Mouse (Mus musculus) intestine, embryonic 14.5 days (tissue): Measurements from ENCODE around the gene Jtb. TPM values are rescaled to one million over a fixed set of nuclear protein-coding genes. Genes with fewer than 3 reads are reported as not detected.
"Not testable (repeated sequence)": the region's sequence is repeated elsewhere in the genome, so short reads cannot be mapped to it uniquely, and the experiment has no call there.

Source experiments
- ATAC-seq: fragments of 200-750 bp; cut with Nextera tagmentation; replicated peaks from 2 replicates; pipeline ENCODE4 v1.8.0; 2017; ENCODE audit warnings: low read depth, moderate number of reproducible peaks, moderate TSS enrichment, moderate library complexity; ENCODE audit not compliant: low FRiP score, low TSS enrichment
- DNase-seq: peaks from one replicate; pipeline ENCODE4 v3.0.0-alpha.2; 2018; ENCODE audit warnings: low spot score
- H3K27ac ChIP-seq: fragments of 300-500 bp; sonication (generic); 2 replicates; pipeline ENCODE4 v1.5.1; 2014; ENCODE audit warnings: low read depth, mild to moderate bottlenecking, control low read depth
- H3K27me3 ChIP-seq: fragments of 300-500 bp; sonication (generic); replicated peaks from 2 replicates; pipeline ENCODE4 v1.6.1; 2014; ENCODE audit warnings: low read length, control low read depth; ENCODE audit not compliant: control insufficient read depth, insufficient read depth
- H3K36me3 ChIP-seq: fragments of 300-500 bp; sonication (generic); 2 replicates; pipeline ENCODE4 v1.6.1; 2014; ENCODE audit warnings: low read length, control low read depth; ENCODE audit not compliant: control insufficient read depth, insufficient read depth
- H3K4me1 ChIP-seq: fragments of 300-500 bp; sonication (generic); replicated peaks from 2 replicates; pipeline ENCODE4 v1.6.1; 2014; ENCODE audit warnings: low read length, control low read depth, mixed read lengths; ENCODE audit not compliant: control insufficient read depth, insufficient read depth
- H3K4me2 ChIP-seq: fragments of 300-500 bp; sonication (generic); 2 replicates; pipeline ENCODE4 v1.6.1; 2014; ENCODE audit warnings: low read length
- H3K4me3 ChIP-seq: fragments of 300-500 bp; sonication (generic); 2 replicates; pipeline ENCODE4 v1.5.1; 2014; ENCODE audit warnings: low read depth, low read length, control low read depth, mixed read lengths
- H3K9ac ChIP-seq: fragments of 300-500 bp; sonication (generic); 2 replicates; pipeline ENCODE4 v1.6.1; 2014; ENCODE audit warnings: mild to moderate bottlenecking, low read length
- H3K9me3 ChIP-seq: fragments of 300-500 bp; sonication (generic); 2 replicates; pipeline ENCODE4 v1.6.1; 2016; ENCODE audit warnings: low read length, control low read depth; ENCODE audit not compliant: control insufficient read depth
- WGBS: fragments of 180-500 bp; shearing (Covaris S2); extraction: QIAGEN DNeasy Blood & Tissue Kit; methylation state at CpG from one replicate; pipeline ENCODE4 v1.1.7; 2014; 5-methylcytosine and 5-hydroxymethylcytosine counted together
- polyA plus RNA-seq: library from polyadenylated mRNA; unstranded; fragments of >200 nt; fragmentation: Nextera tagmentation; extraction: Ambion mirVana; gene quantifications from 2 replicates; pipeline ENCODE4 v1.2.1, GENCODE M21; 2014

The Jtb gene
- polyA plus RNA-seq, 1 experiment from 2014 or later = 112 TPM

GRCm38 (mm10) chr3:90253174-90253573 is 21.8 kb downstream of the Jtb start:
- Histone ChIP-seq H3K4me1 (peaks cover 12% of the 10 kb centered on the region), H3K4me2 (peak overlapping the region; percentile 91; the same call in 1 of the 2 replicates), H3K36me3 (peaks cover 31% of the 10 kb centered on the region)
- H3K4me3 ChIP-seq, H3K9ac ChIP-seq, H3K27me3 ChIP-seq, H3K27ac ChIP-seq, H3K9me3 ChIP-seq, DNase-seq, ATAC-seq: not testable (repeated sequence)
- WGBS = 91% methylated on average over 1 of the region's 1 CpGs

DNA sequence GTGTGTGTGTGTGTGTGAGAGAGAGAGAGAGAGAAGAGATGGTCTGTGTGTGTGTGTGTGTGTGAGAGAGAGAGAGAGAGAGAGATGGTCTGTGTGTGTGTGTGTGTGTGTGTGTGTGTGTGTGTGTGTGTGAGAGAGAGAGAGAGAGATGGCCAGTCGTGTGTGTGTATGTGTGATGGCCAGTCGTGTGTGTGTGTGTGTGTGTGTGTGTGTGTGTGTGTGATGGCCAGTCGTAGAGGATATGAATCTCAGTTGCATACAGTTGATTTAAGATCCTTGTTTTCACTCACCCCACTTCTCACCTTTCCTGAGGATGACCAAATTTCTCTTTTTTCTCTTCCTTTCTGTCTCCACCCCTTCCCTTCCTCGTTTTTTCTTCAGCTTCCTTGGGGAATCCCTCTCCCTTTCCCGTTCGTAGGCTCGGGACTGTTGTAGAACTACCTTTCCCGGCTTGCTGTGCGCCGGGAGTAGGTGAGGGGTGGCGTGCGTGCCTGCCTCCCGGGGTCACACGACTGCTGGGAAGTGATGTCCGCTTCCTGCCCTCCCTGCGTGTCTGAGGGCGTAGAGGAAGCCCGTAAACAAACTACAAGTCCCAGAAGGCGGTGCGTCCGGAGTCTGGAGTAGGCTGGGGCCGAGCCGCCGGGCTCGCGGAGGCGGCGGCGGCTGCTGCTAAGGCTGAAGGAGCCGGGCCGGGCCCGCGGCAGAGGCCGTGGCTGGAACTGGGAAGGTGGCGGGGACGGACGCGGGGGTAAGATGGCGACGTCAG is 22.4 kb downstream of the Jtb start, which contains the start of gene Crtc2:
Gene Crtc2 (plus strand): TSS at position 511 of the 766 bp plus-strand sequence.
- H3K27ac ChIP-seq = peak within 1 kb of the TSS; percentile 84

DNA sequence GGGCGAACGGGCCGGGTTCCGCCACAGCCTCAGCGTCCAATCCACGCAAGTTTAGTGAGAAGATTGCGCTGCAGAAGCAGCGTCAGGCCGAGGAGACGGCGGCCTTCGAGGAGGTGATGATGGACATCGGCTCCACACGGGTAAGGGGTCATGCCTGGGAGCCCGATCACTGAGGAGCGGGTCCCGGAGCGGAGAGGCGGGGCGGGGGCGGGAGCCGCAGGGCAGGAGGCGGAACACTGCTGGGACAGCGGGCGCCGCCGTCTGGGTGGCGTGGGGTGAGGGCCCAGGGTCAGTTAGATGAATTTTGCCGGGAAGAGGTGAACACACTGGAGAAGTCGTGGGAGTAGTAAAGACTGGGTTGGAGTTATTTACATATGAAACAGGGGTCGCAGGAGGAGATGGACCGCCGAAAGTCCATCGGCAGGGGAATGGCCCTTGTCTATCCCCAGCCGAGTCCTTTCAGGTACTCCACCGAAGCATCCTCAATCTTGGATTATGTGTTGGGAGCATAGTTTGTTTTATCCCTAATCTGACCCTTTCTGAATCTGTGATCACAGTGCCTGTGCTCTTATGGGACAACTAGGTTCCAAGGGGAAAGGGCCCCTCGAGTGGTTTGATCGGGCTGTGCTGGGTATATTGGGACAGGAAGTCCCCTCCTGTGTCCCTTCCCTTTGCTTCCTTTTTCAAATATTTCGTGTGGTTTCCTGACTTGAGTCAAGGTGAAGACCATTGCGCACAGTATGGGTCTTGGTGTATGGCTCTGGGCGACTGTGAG is 23.2 kb downstream of the Jtb start:
- WGBS = under 1% methylated on average over 41 of the region's 41 CpGs
- H3K4me1 ChIP-seq = peaks cover 8% of the 10 kb centered on the region
- peak; percentile 66 for ATAC-seq
- H3K4me2 ChIP-seq = peak overlapping the region; percentile 91
- H3K27me3 ChIP-seq = no peaks in the 10 kb centered on the region
- peak overlapping the region; percentile 88 for H3K9ac ChIP-seq
- H3K36me3 ChIP-seq = peaks cover 40% of the 10 kb centered on the region
- peak overlapping the region; percentile 93 for H3K4me3 ChIP-seq
- H3K9me3 ChIP-seq = no peaks in the 10 kb centered on the region
- DNase-seq = peak; percentile 69
- peak overlapping the region; percentile 84 for H3K27ac ChIP-seq

More for the DNA sequence above, 22.4 kb downstream of the Jtb start, which contains the start of gene Crtc2:
- WGBS = 1% methylated on average over 40 of the region's 40 CpGs
- Histone ChIP-seq H3K9ac (peak within 1 kb of the TSS; percentile 88), H3K27me3 (no peaks in the 10 kb centered on the region), H3K4me3 (peak within 1 kb of the TSS; percentile 93), H3K36me3 (peaks cover 36% of the 10 kb centered on the region), H3K9me3 (no peaks in the 10 kb centered on the region), H3K4me1 (peaks cover 11% of the 10 kb centered on the region), H3K4me2 (peak within 1 kb of the TSS; percentile 91)
- ATAC-seq = peak; percentile 95
- DNase-seq = peak; percentile 93

DNA sequence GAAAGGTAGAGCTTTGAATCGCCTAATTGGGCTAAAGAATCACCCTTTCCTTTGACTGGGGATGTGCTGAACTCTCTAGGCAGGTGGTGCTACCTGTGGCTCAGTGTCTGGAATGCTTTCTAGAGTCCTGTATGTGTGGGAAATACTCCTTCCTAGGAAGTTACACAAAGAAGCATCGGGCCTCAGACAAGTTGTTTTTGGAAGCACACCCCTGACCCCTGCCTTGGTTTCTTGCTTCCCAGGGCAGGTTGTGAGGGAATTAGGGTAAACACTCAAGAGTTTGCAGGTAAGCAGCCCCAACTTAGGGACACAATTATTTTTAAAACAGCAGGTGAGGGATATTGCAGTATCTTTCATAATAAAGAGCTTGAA is 23.8 kb downstream of the Jtb start:
- peaks cover 45% of the 10 kb centered on the region for H3K36me3 ChIP-seq
- peaks cover 8% of the 10 kb centered on the region for H3K4me1 ChIP-seq
- peak overlapping the region; percentile 93 for H3K4me3 ChIP-seq
- no peak for DNase-seq
- 18% methylated on average over 2 of the region's 2 CpGs for WGBS
- no peaks in the 10 kb centered on the region for H3K9me3 ChIP-seq
- H3K27me3 ChIP-seq = no peaks in the 10 kb centered on the region
- no peak overlapping the region for H3K27ac ChIP-seq
- H3K4me2 ChIP-seq = peak overlapping the region; percentile 91
- ATAC-seq = no peak
- H3K9ac ChIP-seq = peak overlapping the region; percentile 88

DNA sequence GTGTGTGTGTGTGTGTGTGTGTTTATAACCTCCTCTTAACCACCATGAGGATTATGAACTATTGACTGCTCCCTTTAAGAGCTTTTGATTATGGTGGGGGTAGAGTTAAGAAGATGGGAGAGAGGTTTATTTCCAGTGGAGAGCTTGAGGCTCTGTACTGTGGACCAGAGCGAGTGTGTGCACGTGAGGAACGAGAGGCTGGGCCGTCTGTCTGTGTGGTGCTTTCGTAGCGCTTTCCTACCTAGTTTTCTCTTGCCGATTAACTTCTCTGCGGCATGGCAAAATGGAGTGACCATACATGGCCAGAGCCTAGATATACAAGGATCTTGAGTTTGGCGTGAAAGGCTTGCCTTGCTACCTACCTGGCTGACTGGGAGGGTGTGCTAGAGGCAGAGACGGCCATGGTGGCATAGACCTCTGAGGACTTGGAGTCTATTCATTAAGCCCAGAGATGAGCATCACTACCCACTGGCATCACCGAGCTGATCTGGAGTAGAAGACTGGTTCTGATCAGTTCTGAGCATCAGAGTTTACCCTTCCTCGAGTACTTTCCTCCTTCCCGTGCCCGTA is 24.5 kb downstream of the Jtb start:
- Histone ChIP-seq H3K27ac (no peak overlapping the region), H3K9me3 (no peaks in the 10 kb centered on the region), H3K9ac (no peak overlapping the region), H3K36me3 (peaks cover 46% of the 10 kb centered on the region), H3K4me3 (no peak overlapping the region), H3K27me3 (no peaks in the 10 kb centered on the region), H3K4me2 (peak overlapping the region; percentile 91; the same call in 1 of the 2 replicates), H3K4me1 (peaks cover 8% of the 10 kb centered on the region)
- 92% methylated on average over 14 of the region's 14 CpGs for WGBS
- ATAC-seq (no peak), DNase-seq (no peak)

GRCm38 (mm10) chr3:90256731-90257530 is 25.5 kb downstream of the Jtb start:
- peaks cover 48% of the 10 kb centered on the region for H3K36me3 ChIP-seq
- H3K27me3 ChIP-seq = no peaks in the 10 kb centered on the region
- no peak overlapping the region for H3K27ac ChIP-seq

DNA sequence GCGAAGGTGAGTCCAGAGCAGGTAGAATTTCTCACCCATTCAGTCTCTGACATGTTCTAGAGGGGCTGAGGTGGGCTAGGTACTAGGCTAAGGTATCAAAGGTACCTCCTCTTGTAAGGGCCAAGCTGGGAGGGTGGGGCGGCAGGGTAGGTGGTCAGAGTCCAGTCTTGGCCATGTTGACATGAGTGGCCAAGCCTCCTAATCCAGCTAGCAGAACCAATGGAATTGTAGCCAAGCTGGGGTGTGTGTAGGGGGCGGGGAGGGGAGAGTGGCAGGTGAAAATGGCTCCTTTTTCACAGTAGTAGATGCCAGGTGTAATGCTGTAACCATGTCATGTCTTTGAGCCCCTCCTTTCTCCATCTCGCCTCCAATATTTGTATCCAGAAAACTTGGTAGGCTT is 27.1 kb downstream of the Jtb start:
- ATAC-seq (no peak), DNase-seq (no peak)
- 94% methylated on average over 4 of the region's 4 CpGs for WGBS
- Histone ChIP-seq H3K4me3 (no peak overlapping the region), H3K4me1 (peaks cover 8% of the 10 kb centered on the region), H3K9ac (no peak overlapping the region), H3K27ac (no peak overlapping the region), H3K36me3 (peaks cover 64% of the 10 kb centered on the region), H3K4me2 (no peak overlapping the region), H3K9me3 (no peaks in the 10 kb centered on the region), H3K27me3 (no peaks in the 10 kb centered on the region)

More at GRCm38 (mm10) chr3:90256731-90257530, 25.5 kb downstream of the Jtb start:
- H3K9ac ChIP-seq = no peak overlapping the region
- H3K4me3 ChIP-seq = no peak overlapping the region
- peaks cover 8% of the 10 kb centered on the region for H3K4me1 ChIP-seq
- DNase-seq (no peak), ATAC-seq (no peak)
- H3K4me2 ChIP-seq = no peak overlapping the region
- 92% methylated on average over 19 of the region's 19 CpGs for WGBS
- H3K9me3 ChIP-seq = no peaks in the 10 kb centered on the region
